Mouse (Mus musculus) 3T3-L1 (cell line): ENCODE results near the gene Ptms.

ENCODE experiments used
- DNase-seq: peaks from one replicate; pipeline ENCODE4 v3.0.0-alpha.2; 2015; ENCODE audit warnings: low read depth, low spot score

Ptms gene

DNA sequence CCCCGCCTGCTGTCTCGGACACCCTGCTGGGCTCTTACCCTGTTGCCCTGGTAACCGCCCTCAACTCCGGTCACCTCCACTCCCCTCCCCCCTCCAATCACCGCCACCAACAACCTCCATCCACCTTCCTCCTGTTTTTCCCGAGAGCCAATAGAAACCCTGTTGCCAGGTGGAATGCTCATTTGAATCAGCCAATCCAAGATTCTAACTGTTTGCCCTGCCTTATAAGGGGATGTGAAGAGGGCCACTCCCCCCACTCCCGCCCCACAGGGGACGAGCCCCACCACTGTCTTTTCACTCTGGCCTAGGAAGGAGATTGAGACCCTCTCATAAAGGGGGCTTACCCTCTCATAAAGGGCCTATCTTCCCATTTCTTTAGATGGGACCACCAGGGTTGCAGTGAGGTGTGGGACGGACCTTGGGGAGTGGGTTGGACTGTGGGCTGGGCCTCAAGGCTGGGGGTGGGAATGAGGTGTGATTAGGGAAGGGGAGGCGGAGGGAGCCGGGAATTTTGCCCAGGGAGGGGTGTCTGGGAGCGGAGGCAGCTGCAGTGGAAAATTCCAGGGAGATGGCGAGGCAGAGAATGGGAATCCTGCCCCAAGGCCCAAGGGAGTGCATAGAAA is at the start of gene Ptms:
Gene Ptms, minus strand, starts transcription at position 409 of the 623 bp plus-strand sequence.
- DNase-seq, result peak; percentile 100

DNA sequence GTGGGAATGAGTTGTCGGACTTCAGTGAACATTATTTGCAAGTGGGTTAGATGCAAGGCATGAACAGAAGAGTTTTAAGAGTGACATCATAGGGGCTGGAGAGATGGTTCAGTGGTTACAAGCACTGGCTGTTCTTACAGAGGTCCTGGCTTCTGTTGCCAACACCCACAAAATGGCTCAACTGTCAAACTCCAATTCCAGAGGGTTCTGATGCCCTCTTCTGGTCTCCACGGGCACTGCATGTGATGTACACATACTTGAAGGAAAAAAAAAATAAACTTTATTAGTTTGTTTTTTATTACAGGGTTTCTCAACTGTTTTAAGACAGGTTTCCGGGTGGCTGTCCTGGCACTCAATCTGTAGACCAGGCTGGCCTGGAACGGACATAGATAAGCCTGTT is 47.9 kb upstream of the Ptms start:
- DNase-seq, result peak; percentile 83

DNA sequence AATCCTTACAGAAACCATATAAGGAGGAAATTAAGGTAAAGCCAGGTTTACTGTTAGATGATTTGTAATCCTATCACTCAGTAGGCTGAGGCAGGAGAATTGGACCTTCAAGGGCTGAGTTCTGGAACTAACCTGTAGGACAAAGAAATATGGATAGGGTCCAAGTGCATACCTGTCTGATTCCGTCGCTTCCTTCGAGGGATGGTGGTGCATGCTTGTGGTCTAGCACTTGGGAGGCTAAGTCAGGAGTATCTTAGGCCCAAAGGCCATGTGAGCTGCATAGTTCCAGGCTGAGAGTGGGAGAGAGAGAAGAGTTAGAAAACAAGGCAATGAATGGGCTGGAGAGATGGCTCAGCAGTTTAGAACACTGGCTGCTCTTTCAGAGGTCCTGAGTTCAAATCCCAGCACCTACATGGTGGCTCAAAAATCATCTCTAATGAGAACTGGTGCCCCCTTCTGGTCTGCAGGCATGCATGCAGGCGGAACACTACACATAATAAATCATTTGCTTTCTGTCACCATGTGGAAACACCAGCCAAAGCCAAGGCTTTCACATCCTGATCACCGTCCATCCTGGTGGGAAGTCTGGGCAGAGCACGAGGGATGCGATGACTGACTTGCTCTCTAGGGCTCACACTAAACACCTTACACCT is 46.7 kb upstream of the Ptms start:
- DNase-seq, result peak; percentile 67

DNA sequence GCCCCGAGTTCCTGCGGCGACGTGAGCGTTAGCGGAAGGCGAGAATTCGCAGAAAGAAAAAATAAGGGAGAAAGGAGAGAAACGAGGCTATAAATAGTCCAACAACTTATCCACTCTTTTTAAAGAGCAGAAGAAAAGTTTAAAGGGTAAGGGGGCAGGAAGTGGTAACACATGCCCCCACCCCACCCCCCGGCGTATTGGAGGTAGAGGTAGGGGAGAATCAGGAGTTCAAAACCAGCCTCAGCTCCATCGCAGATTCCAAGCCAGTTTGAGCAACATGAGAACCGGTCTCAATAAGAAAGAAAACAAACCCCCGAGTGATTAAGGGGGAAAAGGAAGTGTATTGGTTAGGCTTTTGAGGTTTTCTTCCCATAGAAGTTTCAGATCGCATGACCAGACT is 45.8 kb upstream of the Ptms start:
- peak; percentile 54 for DNase-seq

DNA sequence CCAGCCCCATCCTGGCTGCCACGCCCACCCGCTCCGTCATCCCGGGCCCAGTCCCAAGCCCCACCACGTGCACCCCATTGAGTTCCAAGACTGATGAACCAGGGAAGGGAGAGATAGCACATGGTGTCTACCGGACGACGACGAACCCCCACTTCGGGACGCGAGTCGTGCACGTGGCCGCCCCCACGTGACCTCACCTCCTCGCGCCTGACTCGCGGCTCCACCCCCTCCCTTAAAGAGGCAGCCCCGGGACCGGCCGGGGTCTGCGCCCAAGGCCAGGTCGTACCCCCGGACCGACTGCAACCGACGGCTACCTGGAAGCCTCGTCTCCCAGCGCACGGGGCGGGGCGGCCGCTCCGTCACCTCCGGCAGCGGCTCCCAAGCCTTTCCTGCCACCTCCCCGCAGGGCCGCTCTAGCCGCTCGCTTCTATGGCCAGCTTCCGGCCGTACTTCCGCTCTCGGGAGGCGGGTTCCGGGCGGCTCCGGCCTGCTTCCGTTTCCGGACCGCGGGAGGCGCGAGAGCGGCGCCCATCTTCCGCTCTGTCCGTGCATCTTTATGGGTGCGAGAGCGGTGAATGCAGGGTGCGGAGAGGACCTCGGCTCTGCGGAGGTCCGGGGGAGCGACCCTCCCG is 45.3 kb upstream of the Ptms start, which contains the start of gene Cops7a:
Gene Cops7a, minus strand, starts transcription at position 451 of the 632 bp plus-strand sequence.
- DNase-seq, result peak; percentile 95

DNA sequence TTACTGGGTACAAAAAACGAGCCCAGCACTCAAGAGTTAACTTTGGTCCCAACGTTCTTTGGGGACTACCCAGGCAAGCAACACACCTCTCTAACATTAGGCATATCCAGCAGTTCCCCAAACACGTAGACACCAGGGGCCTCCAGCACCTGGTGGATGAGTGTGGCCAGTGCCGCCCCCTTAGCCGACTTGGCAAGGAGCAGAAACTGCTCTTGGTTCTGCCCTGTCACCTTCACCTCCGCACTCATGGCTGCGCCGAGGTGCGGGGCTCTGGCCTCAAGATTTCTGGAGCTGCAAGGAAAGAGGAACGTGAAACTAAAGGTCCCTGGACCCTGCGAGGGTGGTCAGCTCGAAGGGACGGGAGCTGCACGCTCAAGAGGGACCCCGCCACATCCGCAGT is 44.7 kb upstream of the Ptms start:
- DNase-seq, result no peak

DNA sequence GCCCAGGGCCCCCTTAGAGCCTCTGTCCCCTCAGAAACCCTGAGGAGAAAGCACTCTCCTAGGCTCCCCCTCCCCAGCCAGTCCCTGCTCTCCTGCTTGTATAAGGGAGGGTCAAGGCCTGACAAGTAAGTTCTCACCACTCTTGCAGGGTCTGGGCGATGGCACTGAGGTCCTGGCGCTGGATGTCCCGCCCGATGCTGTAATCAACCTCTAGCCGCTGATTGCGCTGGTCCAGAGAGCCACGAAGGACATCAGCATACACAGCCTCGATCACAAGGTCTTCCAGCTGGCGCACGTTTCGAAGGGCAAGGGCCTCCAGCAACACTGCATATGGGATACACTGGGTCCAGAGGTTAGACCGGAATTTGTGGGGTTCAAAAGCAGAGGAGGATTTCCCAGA is 41.1 kb upstream of the Ptms start:
- DNase-seq, result no peak

DNA sequence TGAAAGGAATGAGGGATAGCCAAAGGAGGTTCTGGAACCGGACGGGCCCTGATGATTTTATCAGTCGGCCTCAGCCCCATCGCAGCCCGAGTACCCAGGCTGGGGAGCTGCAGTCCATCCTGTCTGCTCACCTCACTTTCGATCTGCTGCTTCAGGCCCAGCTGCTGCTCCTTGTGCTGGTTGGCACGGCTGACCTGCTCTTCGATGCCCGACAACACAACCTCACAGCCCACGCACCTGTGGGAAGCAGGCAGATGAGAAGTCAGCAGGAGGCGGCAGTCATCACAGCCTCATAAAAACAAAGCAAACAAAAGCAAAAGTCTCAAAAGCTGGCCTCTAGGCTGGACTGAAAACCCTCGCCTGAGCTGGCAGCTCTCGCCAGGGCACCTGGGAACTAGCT is 40.1 kb upstream of the Ptms start:
- no peak for DNase-seq

DNA sequence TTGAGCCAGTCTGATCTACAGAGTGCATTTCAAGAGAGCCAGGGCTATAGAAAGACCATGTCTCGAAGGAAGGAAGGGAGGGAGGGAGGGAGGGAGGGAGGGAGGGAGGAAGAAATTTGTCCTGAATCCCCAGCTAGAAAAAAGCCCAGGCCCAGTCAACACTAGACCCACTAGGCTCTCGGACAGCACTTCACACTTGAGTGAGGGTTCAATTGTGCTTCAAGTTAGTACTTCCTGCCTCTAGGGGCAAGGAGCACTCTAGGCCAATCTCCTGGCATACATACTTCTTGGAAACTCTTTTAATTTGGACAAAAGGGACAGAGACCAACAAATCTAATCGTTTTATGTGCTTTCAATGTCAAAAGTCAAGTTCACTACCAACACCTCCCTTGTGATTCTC is 38.2 kb upstream of the Ptms start:
- no peak for DNase-seq

DNA sequence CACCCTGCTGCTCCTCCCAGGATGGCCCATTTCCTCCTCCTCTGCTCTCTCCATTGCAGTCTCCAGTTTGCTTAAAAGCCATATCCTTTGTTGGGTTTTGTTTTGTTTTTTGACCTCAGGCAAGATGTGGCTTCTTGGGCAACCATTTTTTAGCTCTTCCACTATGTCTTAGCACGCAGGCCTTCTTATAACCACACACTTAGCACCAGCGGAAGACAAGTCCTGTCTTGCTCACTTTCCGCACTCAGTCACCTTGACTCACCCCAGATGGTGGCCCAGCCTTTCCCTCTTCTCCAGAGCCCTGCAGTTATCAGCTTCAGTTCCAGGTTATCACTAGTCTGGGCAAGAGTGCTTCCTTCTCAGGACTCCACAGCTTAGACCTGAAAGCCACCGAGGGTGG is 35.3 kb upstream of the Ptms start:
- no peak for DNase-seq

DNA sequence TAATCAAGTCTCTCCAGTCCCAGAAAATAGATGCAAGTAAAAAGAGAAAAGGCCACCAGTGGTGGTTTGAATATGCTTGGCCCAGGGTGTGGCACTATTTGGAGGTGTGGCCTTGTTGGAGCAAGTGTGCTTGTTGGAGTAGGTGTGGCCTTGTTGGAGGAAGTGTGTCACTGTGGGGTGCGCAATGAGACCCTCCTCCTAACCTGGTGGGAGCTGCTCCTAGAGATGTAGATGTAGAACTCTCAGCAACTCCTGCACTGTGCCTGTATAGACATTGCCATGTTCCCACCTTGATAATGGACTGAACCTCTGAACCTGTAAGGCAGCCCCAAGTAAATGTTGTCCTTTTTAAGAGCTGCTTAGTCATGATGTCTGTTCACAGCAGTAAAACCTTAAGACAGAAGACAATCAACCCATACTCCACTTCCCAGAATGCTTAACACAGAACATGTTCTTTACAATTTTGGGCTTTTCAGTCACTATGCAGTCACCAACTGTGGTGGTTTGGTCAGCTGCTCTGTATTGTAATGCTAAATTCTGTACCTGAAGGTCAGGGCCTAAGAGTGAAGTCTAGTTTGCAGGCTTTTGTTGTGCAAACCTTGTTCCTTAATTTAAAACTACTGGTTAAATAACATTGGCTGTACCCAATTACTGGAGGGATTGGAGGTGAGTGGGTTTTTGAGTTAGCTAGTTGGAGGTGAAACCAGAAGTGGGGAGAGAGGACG is 34.2 kb upstream of the Ptms start:
- no peak for DNase-seq

DNA sequence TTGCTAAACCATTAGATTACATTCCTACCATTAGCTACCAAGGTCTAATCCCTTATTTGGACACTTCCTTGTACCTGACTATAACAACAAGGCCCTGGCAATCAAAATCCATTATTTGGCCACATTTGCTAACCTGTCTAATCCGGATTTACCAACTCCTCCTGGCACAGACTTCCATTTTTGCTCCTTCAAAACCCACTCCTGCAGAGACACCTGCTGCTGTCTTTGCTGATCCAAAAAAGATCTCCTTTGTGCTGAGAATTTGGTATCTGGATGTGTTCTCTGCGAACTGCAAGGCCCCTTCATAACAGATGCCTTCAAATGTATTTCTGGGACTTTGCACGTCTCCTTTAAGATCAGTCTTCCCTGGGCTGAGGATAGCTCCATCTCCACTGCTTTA is 23.6 kb upstream of the Ptms start:
- DNase-seq, result no peak

DNA sequence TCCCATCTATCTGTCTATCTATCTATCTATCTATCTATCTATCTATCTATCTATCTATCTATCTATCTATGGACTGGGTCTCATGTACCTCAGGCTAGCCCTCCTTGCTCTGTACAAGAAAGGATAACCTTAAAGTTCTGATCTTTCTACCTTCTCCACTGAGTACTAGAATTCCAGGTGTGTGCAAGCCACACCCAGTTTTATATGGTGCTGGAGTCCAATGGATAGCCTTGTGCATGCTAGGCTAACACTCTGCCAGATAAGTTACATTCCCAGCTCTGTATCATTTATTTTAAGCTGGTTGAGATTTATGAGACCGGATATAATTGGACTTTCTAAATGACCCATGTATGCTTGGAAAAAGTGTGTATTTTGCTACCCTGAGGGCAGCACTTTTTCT is 21.8 kb upstream of the Ptms start:
- no peak for DNase-seq

DNA sequence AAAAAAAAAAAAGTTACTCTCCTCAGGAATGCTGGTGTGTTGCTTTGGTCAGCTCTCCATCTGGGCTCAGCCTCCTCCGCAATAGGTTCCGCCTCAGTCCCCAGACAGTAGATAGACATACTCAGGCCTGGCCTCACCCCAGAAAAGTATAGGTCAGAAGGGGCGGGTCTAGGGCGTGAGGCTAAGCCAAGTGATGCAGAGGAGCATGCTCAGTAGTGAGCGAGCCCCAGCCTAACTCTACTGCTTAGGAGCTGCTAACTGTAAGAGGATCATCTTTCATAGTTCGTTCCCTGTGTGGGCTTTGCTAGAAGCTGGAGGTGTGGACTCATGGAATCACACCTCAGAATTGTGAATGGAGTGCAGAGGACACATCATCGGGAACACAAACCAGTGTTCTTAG is 18.7 kb upstream of the Ptms start:
- DNase-seq, result no peak

DNA sequence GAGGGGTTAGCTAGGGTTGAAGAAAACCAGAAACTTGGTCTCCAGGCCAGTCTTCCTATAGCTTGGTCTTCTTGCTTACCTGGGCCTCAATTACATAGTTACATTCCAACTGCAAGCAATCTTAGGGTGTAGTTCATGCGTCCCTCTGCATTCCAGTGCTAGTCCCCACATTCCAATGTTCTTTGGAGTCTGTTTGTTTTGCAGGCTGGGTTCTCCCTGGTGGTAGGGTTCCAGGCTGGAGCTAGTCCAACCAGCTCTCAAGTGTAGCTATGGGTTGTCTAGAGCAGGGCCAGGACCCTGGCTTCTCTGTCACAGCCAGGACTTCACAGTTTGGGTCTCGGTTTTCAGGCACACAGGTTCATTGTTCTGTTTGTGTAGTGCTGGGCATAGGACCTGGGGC is 17.6 kb upstream of the Ptms start:
- DNase-seq, result no peak

DNA sequence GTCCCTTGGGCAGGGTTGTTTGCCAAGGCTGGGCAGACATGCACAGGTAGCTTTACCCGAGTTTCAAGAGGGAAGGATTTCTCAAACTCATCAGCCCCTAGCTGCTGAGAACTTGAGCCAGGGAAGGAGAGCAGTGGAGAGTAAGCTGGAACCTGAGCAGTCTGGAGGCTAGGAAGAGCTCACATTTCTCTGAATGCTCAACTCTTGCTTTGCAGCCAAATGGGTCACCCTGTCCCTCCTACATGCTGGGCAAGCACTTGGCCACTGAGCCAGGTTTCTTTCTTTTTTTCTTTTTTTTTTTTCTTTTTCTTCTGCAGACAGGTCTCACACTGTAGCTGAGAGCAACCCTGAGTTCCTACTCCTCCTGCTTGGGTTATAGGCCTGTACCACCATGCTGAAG is 16.8 kb upstream of the Ptms start:
- no peak for DNase-seq

DNA sequence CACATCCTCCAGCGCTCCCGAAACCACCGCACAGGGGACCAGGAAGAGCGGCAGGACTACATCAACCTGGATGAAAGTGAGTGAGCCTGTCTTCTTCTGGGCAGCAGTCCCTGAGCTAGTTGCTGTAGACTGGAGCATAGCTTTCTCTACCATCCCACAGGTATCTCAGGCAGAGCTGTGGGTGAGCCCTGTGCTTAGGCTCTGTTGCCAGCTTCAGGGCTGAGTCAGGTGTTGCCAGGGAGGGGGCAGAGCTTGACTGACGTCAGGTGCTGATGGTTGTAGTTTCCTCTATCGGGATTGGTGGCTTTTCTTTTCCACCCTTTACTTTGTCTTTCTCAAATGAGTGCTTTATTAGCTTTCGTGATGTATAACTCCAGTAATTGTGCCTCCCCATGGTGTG is 14.8 kb upstream of the Ptms start:
- no peak for DNase-seq

DNA sequence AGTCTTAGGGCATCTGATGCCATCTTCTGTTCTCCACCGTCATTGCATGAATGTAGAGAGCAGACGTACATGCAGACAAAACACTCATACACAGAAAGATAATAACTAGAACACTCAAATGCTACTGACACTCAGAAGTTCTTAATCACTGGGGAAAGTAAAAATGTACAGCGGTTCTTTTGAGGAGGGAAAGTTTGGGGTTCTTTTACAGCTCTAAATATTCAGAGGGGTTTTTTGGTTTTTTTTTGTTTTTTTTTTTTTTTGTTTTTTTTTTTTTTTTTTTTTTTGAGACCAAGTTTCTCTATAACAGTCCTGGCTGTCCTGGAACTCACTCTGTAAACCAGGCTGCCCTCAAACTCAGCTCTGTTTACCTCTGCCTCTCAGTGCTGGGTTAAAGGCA is 13.2 kb upstream of the Ptms start:
- DNase-seq, result peak; percentile 35

DNA sequence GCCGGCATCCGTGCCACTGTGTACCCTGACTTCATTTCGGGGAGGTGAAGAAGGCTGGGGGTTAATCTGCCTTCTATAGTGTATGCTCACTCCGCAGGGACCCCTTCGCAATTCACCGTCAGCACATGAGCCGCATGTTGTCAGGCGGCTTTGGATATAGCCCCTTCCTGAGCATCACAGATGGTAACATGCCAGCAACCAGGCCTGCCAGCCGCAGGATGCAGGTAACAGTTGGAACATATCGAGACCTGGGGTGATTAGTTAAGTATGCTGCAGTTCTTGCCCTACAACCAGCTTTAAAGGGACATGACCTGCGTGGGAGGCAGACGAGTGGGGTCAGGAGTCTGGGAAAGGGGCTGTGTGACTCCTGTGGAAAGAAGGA is 12.4 kb upstream of the Ptms start:
- DNase-seq, result peak; percentile 22

DNA sequence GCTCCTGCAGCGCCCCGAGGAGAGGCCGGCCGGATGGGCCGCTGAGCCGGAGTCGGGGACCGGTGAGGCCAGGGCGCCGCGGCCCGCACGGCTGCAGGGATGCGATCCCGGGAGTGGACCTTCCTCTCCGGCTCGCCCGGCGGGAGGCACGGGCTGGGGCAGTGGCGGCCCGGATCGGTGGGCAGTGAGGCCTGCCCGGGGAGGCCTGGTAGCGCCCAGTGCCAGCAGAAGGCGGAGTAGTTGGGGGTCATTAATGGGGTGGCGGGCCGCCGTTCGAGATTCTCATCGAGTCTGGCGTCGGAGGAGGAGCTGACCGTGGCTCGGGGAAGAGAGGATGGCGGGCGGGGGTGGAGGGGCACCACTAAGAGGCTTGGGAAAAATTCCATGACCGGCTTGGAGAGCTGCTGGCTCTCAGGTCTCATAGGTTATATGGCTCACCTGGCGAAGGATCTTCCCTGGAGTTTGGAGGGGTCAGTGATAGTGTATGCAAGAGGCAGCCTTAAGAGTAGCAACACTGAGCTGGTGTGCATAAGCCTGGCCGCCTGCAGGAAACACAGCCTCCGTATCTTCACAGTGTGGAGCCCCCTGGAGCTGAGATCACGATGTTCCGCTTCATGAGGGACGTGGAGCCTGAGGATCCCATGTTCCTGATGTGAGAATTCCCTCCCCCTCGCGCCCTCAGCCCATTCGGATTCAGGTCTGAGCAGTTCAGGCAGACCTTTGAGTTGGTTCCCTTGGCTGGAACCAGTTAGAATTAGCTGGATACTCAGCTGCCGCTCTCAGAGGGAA is 11.8 kb upstream of the Ptms start:
- peak; percentile 79 for DNase-seq

DNA sequence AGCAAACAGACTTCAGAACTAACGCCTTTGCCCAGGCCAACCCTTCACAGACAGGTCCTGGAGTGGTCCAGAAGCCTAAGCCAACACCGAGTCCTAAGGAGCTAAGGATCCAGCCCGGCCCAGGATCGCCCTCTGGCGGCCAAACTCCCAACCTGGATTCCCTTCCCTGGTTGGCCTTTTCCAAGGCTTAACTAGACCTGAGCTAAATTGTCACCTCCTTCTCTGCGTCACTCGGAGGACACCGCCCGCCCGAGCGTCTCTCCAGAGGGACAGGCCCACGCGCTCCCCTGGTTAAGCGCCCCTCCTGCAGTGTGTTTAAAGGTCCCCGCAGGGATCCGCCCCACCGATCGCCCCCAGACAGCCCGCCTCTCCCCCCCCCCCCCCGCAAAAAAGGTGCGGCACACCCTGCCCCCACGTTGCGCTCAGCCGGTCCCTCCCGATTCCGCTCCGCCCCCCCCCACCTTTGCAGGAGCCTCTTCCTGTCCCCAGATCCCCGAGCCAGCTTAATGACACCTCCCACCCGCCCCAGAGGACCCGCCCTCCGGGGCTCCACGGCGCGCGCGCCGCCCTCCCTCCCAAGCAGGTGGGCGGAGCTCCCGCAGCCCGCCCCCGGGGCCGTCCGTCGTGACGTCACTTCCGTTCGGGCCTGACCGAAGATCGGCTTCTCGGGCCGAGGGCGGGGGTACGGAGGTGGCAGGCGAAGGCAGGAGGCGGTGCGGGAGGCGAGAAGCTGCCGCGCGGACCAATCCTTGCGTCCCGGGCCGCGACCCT is 11.0 kb upstream of the Ptms start, which contains the start of gene Mlf2:
Gene Mlf2, plus strand, starts transcription at position 633 of the 771 bp plus-strand sequence.
- DNase-seq, result peak; percentile 100
